Mouse (Mus musculus): ENCODE data around the gene Abcb4.
"Not testable (repeated sequence)": the region's sequence is repeated elsewhere in the genome, so short reads cannot be mapped to it uniquely, and the experiment has no call there.

Gene Abcb4

GRCm38 (mm10) chr5:8904539-8904938 is 11.0 kb downstream of the Abcb4 start:
- no peak for DNase-seq (ENCODE audit: low spot score in 2 of 2)

DNA sequence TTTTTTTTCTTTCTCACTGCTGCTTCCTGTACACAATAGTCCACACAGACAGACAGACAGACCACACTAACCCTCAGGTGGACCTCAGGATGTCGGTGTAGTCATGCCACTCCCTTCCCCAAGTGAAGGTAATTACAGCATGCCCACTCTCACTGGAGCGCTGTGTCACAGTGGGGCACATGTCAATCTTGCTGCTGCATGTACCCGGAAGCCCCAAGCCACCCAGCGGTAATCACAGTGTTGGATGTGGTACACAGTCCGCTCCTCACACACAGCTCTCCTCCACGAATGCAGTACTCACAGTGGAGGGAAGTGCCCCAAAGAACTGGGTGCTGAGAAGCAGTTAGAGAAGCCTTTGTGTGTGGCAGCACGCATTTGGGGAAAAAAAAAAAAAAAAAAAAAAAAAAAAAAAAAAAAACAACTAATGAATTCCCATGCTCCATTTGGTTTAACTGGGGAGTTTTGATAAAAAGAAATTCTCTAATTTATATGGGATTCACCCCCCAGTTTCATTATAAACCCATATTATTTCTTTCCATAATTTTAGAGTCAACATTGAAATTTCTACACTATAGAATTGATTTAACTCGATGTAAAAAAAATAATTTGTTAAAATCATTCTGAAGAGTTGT is 18.2 kb downstream of the Abcb4 start:
- DNase-seq (ENCODE audit: low spot score in 2 of 2): no peak

- no peak for DNase-seq (ENCODE audit: low spot score in 2 of 2)
These were observed 22.9 kb downstream of the Abcb4 start for GRCm38 (mm10) chr5:8916400-8916799.

DNA sequence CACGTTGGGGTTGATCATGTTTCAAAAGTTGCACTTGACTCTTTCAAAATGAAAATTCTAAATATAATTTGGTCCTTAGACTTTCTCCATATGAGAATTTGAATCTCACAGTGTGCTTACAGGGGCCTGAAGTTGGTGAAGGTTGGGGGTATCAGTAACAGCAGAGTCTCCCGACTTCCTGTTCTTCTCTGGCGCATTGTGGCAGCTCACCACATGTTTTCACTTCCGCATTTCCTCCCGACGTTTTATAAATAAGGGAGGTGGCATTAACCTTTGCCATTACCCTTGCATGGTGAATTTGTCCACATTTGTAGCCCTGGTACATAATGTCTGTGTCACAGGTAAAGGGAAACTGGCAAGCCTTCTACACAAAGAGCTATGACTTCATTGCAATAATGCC is 23.6 kb downstream of the Abcb4 start:
- DNase-seq (ENCODE audit: low spot score in 2 of 2): no peak

DNA sequence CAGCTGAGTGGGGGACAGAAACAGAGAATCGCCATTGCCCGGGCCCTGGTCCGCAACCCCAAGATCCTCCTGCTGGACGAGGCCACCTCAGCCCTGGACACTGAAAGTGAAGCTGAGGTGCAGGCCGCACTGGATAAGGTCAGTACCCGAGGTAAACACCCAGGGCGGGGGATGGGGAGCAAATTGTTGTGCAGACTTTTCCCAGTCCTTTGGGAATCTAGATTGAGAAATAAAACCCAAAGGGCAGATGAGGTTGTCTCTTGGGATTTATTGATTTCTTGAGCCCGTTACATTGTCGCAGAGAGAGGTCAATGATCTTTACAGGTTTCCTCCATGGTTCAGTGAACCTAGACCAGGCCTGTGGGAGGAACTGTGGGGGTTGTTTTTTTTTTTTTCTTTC is 34.9 kb downstream of the Abcb4 start:
- no peak for DNase-seq (ENCODE audit: low spot score in 2 of 2)

GRCm38 (mm10) chr5:8937965-8938364 is 44.4 kb downstream of the Abcb4 start:
- DNase-seq (ENCODE audit: low spot score in 2 of 2): no peak

- not testable (repeated sequence) for DNase-seq (ENCODE audit: low spot score in 2 of 2)
These were observed 47.7 kb downstream of the Abcb4 start for GRCm38 (mm10) chr5:8941266-8941665.

DNA sequence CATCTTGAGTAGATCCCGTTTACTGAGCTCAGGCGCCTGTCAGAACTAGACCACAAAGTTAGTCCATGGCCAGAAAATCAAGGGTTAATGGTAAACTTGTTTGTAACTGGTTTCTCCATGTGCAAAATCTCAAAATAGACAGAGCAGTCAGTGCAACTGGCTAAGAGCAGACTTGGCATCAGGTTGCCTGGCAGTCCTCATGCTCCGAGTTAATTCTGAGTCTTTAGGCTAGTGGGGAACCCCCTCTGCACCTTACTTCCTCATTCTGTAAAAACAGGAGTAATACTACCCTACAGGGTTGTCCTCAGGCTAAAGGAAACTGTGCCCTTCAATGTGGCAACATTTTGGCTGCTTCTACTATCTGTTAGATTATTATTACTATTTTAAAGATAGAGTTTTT is 50.3 kb downstream of the Abcb4 start:
- peak in 1 of 2 experiments; percentile 20 for DNase-seq (ENCODE audit: low spot score in 2 of 2)

GRCm38 (mm10) chr5:8947423-8948110 is 54.0 kb downstream of the Abcb4 start:
- DNase-seq (ENCODE audit: low spot score in 2 of 2): no peak

- DNase-seq (ENCODE audit: low spot score in 2 of 2): no peak
These were observed 60.1 kb downstream of the Abcb4 start for GRCm38 (mm10) chr5:8953660-8954059.

- DNase-seq (ENCODE audit: low spot score in 2 of 2): no peak
These were observed 62.0 kb downstream of the Abcb4 start for GRCm38 (mm10) chr5:8955544-8955943.

DNA sequence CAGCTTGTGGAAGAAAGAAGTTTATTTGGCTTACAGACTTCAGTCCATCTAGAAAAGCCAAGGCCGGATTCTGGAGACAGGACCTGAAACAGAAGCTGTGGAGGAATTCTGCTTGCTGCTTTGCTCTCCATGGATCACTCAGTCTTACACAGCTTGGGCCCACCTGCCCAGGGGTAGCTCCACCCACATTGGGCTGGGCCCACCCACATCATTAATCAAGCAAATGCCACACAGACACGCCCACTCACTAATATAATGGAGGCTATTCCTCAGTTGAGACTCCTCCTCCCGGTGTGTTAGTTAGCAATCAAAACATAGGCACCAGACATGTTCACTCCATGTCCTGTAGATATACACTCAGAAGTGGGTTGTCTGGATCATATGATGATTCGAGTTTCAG is 67.0 kb downstream of the Abcb4 start:
- no peak for DNase-seq (ENCODE audit: low spot score in 2 of 2)

- no peak for DNase-seq (ENCODE audit: low spot score in 2 of 2)
These were observed 71.0 kb downstream of the Abcb4 start for GRCm38 (mm10) chr5:8964487-8964886.

DNA sequence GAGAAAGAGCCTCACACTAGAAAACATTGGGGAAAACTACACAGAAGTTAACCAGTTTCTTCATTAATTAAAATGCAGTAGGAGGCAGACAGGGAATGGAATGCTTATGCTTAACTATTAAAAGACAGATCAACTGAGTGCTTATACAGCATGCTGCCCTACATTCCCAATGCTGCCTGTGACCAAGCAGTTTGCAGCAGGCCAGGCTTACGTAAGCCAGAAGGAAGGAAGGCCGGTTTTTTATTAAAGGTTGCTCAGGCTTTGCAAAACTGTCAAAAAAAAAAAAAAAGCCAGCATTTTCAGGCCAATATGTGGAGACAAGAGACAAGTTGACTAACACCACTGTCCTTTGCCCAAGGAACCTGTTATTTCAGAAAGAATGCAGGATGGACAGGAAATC is 77.2 kb downstream of the Abcb4 start:
- no peak for DNase-seq (ENCODE audit: low spot score in 2 of 2)

- no peak for DNase-seq (ENCODE audit: low spot score in 2 of 2)
These were observed 78.8 kb downstream of the Abcb4 start for GRCm38 (mm10) chr5:8972355-8972754.

GRCm38 (mm10) chr5:8974721-8975120 is 81.2 kb downstream of the Abcb4 start:
- DNase-seq (ENCODE audit: low spot score in 2 of 2): no peak

DNA sequence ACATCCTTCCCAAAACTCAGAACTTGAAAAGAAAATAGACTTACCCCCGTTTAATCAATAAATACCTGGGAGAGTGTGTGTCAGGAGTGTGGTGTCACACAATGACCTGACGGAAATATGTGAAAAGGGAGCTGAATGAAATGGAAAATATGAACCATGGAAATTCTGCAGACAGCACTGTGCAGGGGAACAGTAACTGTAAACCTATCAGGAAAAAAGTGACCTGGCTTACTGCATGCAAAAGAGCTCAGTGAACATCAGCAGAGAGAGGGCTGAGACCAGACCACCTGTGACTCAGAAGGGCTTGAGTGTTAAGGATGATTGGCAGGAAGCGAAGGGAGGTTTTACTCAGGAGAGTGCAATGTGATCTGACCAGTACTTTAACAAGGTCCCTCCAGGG is 92.0 kb downstream of the Abcb4 start:
- DNase-seq (ENCODE audit: low spot score in 2 of 2): no peak

- DNase-seq (ENCODE audit: low spot score in 2 of 2): no peak
These were observed 94.4 kb downstream of the Abcb4 start for GRCm38 (mm10) chr5:8987925-8988324.

- no peak for DNase-seq (ENCODE audit: low spot score in 2 of 2)
These were observed 97.0 kb downstream of the Abcb4 start for GRCm38 (mm10) chr5:8990526-8990925.

DNA sequence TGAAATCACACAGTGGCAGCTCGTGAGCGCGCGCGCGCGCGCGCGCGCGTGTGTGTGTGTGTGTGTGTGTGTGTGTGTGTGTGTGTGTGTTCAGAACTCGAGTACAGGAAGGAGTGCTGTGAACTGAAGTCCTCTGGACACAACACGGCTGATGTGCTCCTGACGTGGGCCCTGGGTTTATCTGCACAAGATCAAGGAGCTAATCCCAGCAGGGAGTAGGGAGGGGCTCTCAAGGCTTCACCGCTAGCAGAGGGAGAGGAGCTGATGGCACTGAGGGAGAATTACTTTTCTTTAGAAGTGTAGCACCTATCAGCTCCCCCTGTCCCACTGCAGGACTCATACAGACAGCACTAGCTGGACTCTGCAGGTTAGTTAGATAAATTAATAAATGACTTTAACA is 98.1 kb downstream of the Abcb4 start:
- no peak for DNase-seq (ENCODE audit: low spot score in 2 of 2)

DNA sequence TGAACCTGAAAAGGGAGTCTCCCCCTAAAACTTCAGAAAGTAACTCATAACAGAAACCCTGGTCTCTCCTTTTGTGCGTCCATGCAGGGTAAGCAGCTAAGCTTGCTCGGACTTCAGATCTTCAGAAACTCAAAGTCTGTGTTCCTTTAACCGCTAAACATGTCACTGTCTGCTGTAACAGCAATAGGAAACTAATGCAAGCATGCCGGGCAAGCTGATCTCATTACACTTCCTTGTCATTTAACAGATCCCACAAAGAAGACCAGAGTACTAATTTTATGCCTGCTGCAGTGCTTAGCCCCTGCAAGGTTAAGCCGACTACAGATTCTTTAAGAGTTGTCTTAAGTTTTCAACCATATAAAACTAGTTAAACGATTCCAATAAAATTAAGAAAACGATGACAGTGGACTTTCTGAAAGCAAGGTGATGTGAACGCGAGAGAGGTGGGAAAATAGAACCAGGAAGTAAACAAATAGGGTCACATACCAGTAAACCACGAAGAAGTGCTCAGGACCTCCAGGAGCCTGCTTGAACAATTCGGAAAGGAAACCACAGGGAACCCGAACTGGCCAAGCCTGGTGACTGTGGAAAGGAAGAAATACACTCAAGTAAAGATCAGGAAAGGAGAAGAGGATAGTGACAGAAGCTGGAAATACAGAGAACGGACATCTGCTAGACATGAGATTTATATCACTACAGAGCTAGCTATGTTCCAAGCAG is 102.6 kb downstream of the Abcb4 start:
- no peak for DNase-seq (ENCODE audit: low spot score in 2 of 2)

GRCm38 (mm10) chr5:8996686-8997512 is 103.4 kb downstream of the Abcb4 start, which contains the start of gene Crot:
Gene Crot (minus strand): TSS chr5:8997324.
- DNase-seq (ENCODE audit: low spot score in 2 of 2): peak; percentile 78

Data from spleen, postnatal 14 days (tissue).